Mouse (Mus musculus): Measurements from ENCODE around the gene Scube1. TPM values are rescaled to one million over a fixed set of nuclear protein-coding genes. Genes with fewer than 3 reads are reported as not detected.
A peak's percentile ranks its signal among the peaks of the same experiment; 100 is the strongest.

The Scube1 gene
- polyA plus RNA-seq, 1 experiment from 2014 or later: 2.5 TPM

DNA sequence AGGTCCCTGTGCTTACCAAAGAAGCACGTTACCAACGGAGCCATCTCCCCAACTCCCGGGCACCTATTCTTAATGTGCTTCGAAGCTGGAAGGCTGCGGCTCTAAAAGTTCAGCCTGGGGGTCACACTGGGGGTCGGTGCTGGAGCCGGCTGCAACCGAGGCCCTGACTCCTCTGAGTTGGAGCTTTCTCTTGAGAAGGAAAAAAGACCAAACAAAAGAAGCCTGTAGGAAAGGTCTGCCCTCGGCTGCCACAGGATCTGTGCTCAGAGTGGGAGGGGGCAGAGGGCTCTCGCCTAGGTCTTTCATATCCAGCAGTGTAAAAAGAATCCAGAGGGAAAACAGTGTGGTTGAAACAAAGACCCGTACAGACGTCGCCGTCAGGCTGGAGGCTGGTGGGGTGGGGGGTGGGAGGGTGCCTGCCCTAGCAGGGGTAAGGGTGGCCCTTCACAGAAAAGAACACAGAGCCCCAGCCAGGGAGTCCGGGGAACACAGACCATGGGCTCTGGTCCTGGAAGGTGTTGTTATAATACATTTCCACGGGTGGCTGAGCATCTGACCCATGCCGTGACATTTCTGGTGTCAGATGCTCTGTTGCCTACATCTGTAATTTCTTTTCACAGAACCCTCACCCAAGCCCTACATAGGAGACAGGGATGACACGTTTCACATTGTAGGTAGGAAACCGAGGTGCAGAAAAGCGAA lies 25.5 kb downstream of the Scube1 start:
- no peak overlapping the region for H3K4me3 ChIP-seq (ENCODE audit: low read depth, low read length)
- no peaks in the 10 kb centered on the region for H3K9me3 ChIP-seq (ENCODE audit: control insufficient read depth)
- no peaks in the 10 kb centered on the region for H3K4me1 ChIP-seq (replicated peaks; ENCODE audit: control insufficient read depth, insufficient read depth, low read length)
- ATAC-seq: no peak
- H3K9ac ChIP-seq (ENCODE audit: low read depth, low read length): no peak overlapping the region
- WGBS: 73% methylated on average over 20 of the region's 20 CpGs
- no peak for TF ChIP-seq CTCF (IDR thresholded peaks at IDR 0.05; ENCODE audit: low read depth)
- H3K27ac ChIP-seq (ENCODE audit: low read depth, low read length): no peak overlapping the region
- no peak overlapping the region for H3K4me2 ChIP-seq (replicated peaks; ENCODE audit: low read depth)
- no peaks in the 10 kb centered on the region for H3K36me3 ChIP-seq (ENCODE audit: control insufficient read depth, insufficient read depth)
- H3K27me3 ChIP-seq (replicated peaks; ENCODE audit: control insufficient read depth, insufficient read depth, low read length): no peaks in the 10 kb centered on the region

DNA sequence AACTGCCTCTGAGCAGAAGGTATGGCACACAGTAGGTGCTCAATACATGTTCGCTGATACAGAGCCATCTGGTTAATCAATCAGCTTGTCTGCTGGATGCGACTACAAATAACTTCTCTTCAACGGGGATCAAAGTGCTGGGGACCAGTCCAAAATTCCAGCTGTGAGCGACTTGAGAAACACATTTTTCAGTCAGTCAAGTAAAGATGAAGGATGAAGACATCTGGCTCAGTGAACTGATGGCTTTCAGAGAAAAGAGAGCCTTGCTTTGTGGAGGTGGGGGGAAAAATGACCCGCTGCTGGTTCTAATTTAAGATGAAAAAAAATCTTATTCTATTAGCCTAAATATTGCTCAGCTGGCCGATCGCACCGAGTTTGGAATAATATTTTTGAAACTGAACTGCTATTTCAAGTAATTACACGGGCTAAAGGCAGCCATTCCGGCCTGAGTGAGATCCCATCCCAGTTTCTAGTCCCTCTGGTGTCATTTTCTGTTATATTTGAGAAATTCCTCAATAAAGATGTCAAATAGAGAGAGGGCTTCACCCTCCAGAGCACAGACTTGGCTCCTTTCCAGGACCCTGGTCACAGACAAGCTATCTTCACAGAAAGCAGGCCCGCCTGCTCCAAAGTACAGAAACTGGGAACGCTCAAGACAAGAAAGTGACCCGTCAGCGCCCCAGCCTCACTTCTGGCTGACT lies 28.0 kb downstream of the Scube1 start:
- TF ChIP-seq CTCF (IDR thresholded peaks at IDR 0.05; ENCODE audit: low read depth): no peak
- Histone ChIP-seq H3K27me3 (replicated peaks; ENCODE audit: control insufficient read depth, insufficient read depth, low read length) (no peaks in the 10 kb centered on the region), H3K27ac (ENCODE audit: low read depth, low read length) (no peak overlapping the region), H3K36me3 (ENCODE audit: control insufficient read depth, insufficient read depth) (no peaks in the 10 kb centered on the region), H3K9ac (ENCODE audit: low read depth, low read length) (no peak overlapping the region), H3K4me2 (replicated peaks; ENCODE audit: low read depth) (no peak overlapping the region), H3K9me3 (ENCODE audit: control insufficient read depth) (0 out of 2 replicates have a peak, but pooled peaks cover 4% of the 10 kb centered on the region), H3K4me3 (ENCODE audit: low read depth, low read length) (no peak overlapping the region), H3K4me1 (replicated peaks; ENCODE audit: control insufficient read depth, insufficient read depth, low read length) (no peaks in the 10 kb centered on the region)
- ATAC-seq: no peak
- WGBS: 48% methylated on average over 14 of the region's 14 CpGs

DNA sequence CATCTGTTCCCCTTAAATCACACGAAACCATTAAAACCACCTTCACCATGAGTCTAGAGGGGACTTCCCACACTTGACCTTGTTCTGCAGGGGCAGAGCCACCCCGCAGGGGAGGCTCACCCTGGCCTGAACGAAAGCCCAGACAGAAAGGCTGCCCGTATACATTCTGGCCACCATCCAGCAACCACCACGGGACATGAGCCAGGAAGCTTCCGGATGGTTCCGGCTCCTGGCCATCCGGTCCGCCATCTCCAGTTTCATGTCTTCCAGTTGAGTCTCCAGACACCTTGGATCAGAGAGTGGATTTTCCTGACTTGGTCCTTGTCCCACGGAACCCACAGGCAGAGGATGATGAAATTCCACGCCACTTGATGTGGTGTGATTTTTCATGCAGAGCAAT lies 29.7 kb downstream of the Scube1 start:
- Histone ChIP-seq H3K4me1 (replicated peaks; ENCODE audit: control insufficient read depth, insufficient read depth, low read length) (no peaks in the 10 kb centered on the region), H3K36me3 (ENCODE audit: control insufficient read depth, insufficient read depth) (no peaks in the 10 kb centered on the region), H3K27ac (ENCODE audit: low read depth, low read length) (no peak overlapping the region), H3K4me3 (ENCODE audit: low read depth, low read length) (no peak overlapping the region), H3K9me3 (ENCODE audit: control insufficient read depth) (0 out of 2 replicates have a peak, but pooled peaks cover 4% of the 10 kb centered on the region), H3K9ac (ENCODE audit: low read depth, low read length) (no peak overlapping the region), H3K4me2 (replicated peaks; ENCODE audit: low read depth) (no peak overlapping the region), H3K27me3 (replicated peaks; ENCODE audit: control insufficient read depth, insufficient read depth, low read length) (no peaks in the 10 kb centered on the region)
- WGBS: 68% methylated on average over 11 of the region's 11 CpGs
- ATAC-seq: no peak
- TF ChIP-seq CTCF (IDR thresholded peaks at IDR 0.05; ENCODE audit: low read depth): no peak

DNA sequence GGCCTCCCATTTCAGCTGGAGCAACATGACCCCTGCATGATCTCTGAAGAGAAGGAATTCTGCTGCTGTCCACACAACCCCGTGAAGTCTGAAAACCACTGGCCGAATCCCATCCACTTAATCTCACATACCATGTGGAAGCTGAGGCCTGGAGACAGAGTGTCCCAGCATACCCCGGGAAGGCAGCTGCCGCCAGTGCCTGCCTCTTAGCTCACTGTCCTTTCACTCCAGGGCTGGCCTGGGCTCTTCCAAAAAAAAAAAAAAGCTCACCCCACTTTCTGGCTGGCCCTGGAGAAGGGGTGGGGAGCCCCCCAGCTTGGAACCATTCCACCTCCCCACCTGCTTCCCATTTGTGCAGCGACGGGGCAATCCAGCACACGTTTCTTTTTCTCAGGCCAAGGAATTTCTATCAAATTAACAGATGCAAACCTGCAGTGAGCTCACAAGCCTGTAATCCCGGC lies 32.9 kb downstream of the Scube1 start:
- ATAC-seq: no peak
- no peak overlapping the region for H3K4me2 ChIP-seq (replicated peaks; ENCODE audit: low read depth)
- WGBS: 53% methylated on average over 8 of the region's 8 CpGs
- no peak overlapping the region for H3K4me3 ChIP-seq (ENCODE audit: low read depth, low read length)
- H3K9me3 ChIP-seq (ENCODE audit: control insufficient read depth): 0 out of 2 replicates have a peak, but pooled peaks cover 4% of the 10 kb centered on the region
- H3K27me3 ChIP-seq (replicated peaks; ENCODE audit: control insufficient read depth, insufficient read depth, low read length): no peaks in the 10 kb centered on the region
- no peak for TF ChIP-seq CTCF (IDR thresholded peaks at IDR 0.05; ENCODE audit: low read depth)
- no peak overlapping the region for H3K9ac ChIP-seq (ENCODE audit: low read depth, low read length)
- H3K4me1 ChIP-seq (replicated peaks; ENCODE audit: control insufficient read depth, insufficient read depth, low read length): no peaks in the 10 kb centered on the region
- no peak overlapping the region for H3K27ac ChIP-seq (ENCODE audit: low read depth, low read length)
- no peaks in the 10 kb centered on the region for H3K36me3 ChIP-seq (ENCODE audit: control insufficient read depth, insufficient read depth)

DNA sequence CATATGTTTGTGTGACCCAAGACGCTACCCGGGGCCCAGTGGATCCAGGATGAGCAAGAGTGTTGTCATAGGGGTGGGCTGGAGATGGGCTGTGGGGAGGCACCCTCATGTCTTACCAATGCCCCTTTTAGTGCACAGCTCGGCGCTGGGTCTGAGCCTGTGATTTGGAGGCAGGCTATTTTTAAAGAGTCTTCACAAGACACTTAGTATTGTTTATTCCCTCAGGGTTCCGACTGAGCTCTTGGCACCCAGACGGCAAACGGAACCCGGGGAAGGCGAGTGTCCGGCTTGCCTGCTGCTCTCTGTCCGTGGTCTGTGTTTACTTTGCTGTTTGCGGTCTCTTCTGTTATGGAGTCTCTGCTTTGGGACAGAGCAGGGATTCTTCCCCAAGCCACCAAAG lies 34.9 kb downstream of the Scube1 start:
- H3K4me3 ChIP-seq (ENCODE audit: low read depth, low read length): no peak overlapping the region
- no peaks in the 10 kb centered on the region for H3K36me3 ChIP-seq (ENCODE audit: control insufficient read depth, insufficient read depth)
- no peak for TF ChIP-seq CTCF (IDR thresholded peaks at IDR 0.05; ENCODE audit: low read depth)
- ATAC-seq: no peak
- WGBS: 61% methylated on average over 12 of the region's 12 CpGs
- H3K9ac ChIP-seq (ENCODE audit: low read depth, low read length): no peak overlapping the region
- H3K4me2 ChIP-seq (replicated peaks; ENCODE audit: low read depth): no peak overlapping the region
- 0 out of 2 replicates have a peak, but pooled peaks cover 4% of the 10 kb centered on the region for H3K9me3 ChIP-seq (ENCODE audit: control insufficient read depth)
- no peak overlapping the region for H3K27ac ChIP-seq (ENCODE audit: low read depth, low read length)
- no peaks in the 10 kb centered on the region for H3K4me1 ChIP-seq (replicated peaks; ENCODE audit: control insufficient read depth, insufficient read depth, low read length)
- no peaks in the 10 kb centered on the region for H3K27me3 ChIP-seq (replicated peaks; ENCODE audit: control insufficient read depth, insufficient read depth, low read length)

DNA sequence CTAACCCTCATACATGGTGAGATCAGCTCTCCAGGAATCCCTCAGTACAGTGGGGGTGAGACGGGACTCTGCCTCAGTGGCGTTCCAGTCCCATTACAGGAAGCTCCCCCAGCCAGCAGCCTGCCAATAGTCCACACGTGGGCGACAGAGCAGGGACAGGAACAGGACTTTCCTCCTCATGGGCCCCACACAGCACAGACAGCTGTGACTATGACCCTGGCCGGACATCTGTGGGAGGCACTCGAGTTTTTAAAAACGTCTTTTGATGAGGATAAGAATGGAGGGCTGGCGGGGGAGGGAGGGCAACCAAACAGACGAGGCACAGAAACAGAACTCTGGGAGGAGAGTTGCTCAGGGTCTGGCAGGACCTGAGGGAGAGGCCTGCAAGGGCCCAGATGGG lies 38.2 kb downstream of the Scube1 start:
- TF ChIP-seq CTCF (IDR thresholded peaks at IDR 0.05; ENCODE audit: low read depth): 0 out of 2 replicates have a peak, but pooled peaks have one; percentile 23
- no peak for ATAC-seq
- Histone ChIP-seq H3K36me3 (ENCODE audit: control insufficient read depth, insufficient read depth) (no peaks in the 10 kb centered on the region), H3K9me3 (ENCODE audit: control insufficient read depth) (no peaks in the 10 kb centered on the region), H3K27ac (ENCODE audit: low read depth, low read length) (no peak overlapping the region), H3K27me3 (replicated peaks; ENCODE audit: control insufficient read depth, insufficient read depth, low read length) (no peaks in the 10 kb centered on the region), H3K9ac (ENCODE audit: low read depth, low read length) (no peak overlapping the region), H3K4me3 (ENCODE audit: low read depth, low read length) (no peak overlapping the region), H3K4me2 (replicated peaks; ENCODE audit: low read depth) (no peak overlapping the region), H3K4me1 (replicated peaks; ENCODE audit: control insufficient read depth, insufficient read depth, low read length) (no peaks in the 10 kb centered on the region)
- 42% methylated on average over 9 of the region's 9 CpGs for WGBS
